Mouse (Mus musculus): ENCODE data around the gene Mgat3. TPM values are rescaled to one million over a fixed set of nuclear protein-coding genes. Genes with fewer than 3 reads are reported as not detected.

The Mgat3 gene
- total RNA-seq, 1 experiment from 2014 or later: not detected

GRCm38 (mm10) chr15:80215716-80216479, 42.4 kb downstream of the Mgat3 start:
- ATAC-seq (replicated peaks; ENCODE audit: insufficient number of reproducible peaks, low FRiP score, low TSS enrichment, poor library complexity, severe bottlenecking): no peak

- no peak for ATAC-seq (replicated peaks; ENCODE audit: insufficient number of reproducible peaks, low FRiP score, low TSS enrichment, poor library complexity, severe bottlenecking)
Observed at GRCm38 (mm10) chr15:80216480-80216820, 42.9 kb downstream of the Mgat3 start.

GRCm38 (mm10) chr15:80217476-80217875, 44.0 kb downstream of the Mgat3 start:
- ATAC-seq (replicated peaks; ENCODE audit: insufficient number of reproducible peaks, low FRiP score, low TSS enrichment, poor library complexity, severe bottlenecking): no peak

- peak; percentile 58 for ATAC-seq (replicated peaks; ENCODE audit: insufficient number of reproducible peaks, low FRiP score, low TSS enrichment, poor library complexity, severe bottlenecking)
Observed at GRCm38 (mm10) chr15:80219211-80219610, 45.7 kb downstream of the Mgat3 start.

- ATAC-seq (replicated peaks; ENCODE audit: insufficient number of reproducible peaks, low FRiP score, low TSS enrichment, poor library complexity, severe bottlenecking): 0 out of 2 replicates have a peak, but pooled peaks have one; percentile 6
Observed at GRCm38 (mm10) chr15:80219705-80220657, 46.5 kb downstream of the Mgat3 start.

- ATAC-seq (replicated peaks; ENCODE audit: insufficient number of reproducible peaks, low FRiP score, low TSS enrichment, poor library complexity, severe bottlenecking): no peak
Observed at GRCm38 (mm10) chr15:80221031-80221430, 47.5 kb downstream of the Mgat3 start.

- ATAC-seq (replicated peaks; ENCODE audit: insufficient number of reproducible peaks, low FRiP score, low TSS enrichment, poor library complexity, severe bottlenecking): no peak
Observed at GRCm38 (mm10) chr15:80223751-80224150, 50.2 kb downstream of the Mgat3 start.

GRCm38 (mm10) chr15:80225208-80225607, 51.7 kb downstream of the Mgat3 start:
- peak; percentile 89 for ATAC-seq (replicated peaks; ENCODE audit: insufficient number of reproducible peaks, low FRiP score, low TSS enrichment, poor library complexity, severe bottlenecking)

- no peak for ATAC-seq (replicated peaks; ENCODE audit: insufficient number of reproducible peaks, low FRiP score, low TSS enrichment, poor library complexity, severe bottlenecking)
Observed at GRCm38 (mm10) chr15:80225796-80226195, 52.3 kb downstream of the Mgat3 start.

GRCm38 (mm10) chr15:80228071-80228800, 54.7 kb downstream of the Mgat3 start:
- ATAC-seq (replicated peaks; ENCODE audit: insufficient number of reproducible peaks, low FRiP score, low TSS enrichment, poor library complexity, severe bottlenecking): no peak

GRCm38 (mm10) chr15:80232331-80232730, 58.8 kb downstream of the Mgat3 start:
- no peak for ATAC-seq (replicated peaks; ENCODE audit: insufficient number of reproducible peaks, low FRiP score, low TSS enrichment, poor library complexity, severe bottlenecking)

- no peak for ATAC-seq (replicated peaks; ENCODE audit: insufficient number of reproducible peaks, low FRiP score, low TSS enrichment, poor library complexity, severe bottlenecking)
Observed at GRCm38 (mm10) chr15:80233053-80233452, 59.5 kb downstream of the Mgat3 start.

- peak; percentile 96 for ATAC-seq (replicated peaks; ENCODE audit: insufficient number of reproducible peaks, low FRiP score, low TSS enrichment, poor library complexity, severe bottlenecking)
Observed at GRCm38 (mm10) chr15:80233733-80234509, 60.4 kb downstream of the Mgat3 start, which contains the start of gene Mief1. TSS of gene Mief1 (plus strand) at chr15:80234018.

- ATAC-seq (replicated peaks; ENCODE audit: insufficient number of reproducible peaks, low FRiP score, low TSS enrichment, poor library complexity, severe bottlenecking): no peak
Observed at GRCm38 (mm10) chr15:80235535-80235934, 62.0 kb downstream of the Mgat3 start, which contains the start of gene AC140267.1. TSS of gene AC140267.1 (plus strand) at chr15:80235835.

- ATAC-seq (replicated peaks; ENCODE audit: insufficient number of reproducible peaks, low FRiP score, low TSS enrichment, poor library complexity, severe bottlenecking): no peak
Observed at GRCm38 (mm10) chr15:80248135-80248534, 74.6 kb downstream of the Mgat3 start.

- no peak for ATAC-seq (replicated peaks; ENCODE audit: insufficient number of reproducible peaks, low FRiP score, low TSS enrichment, poor library complexity, severe bottlenecking)
Observed at GRCm38 (mm10) chr15:80248596-80248995, 75.1 kb downstream of the Mgat3 start.

- no peak for ATAC-seq (replicated peaks; ENCODE audit: insufficient number of reproducible peaks, low FRiP score, low TSS enrichment, poor library complexity, severe bottlenecking)
Observed at GRCm38 (mm10) chr15:80249672-80250071, 76.2 kb downstream of the Mgat3 start.

- ATAC-seq (replicated peaks; ENCODE audit: insufficient number of reproducible peaks, low FRiP score, low TSS enrichment, poor library complexity, severe bottlenecking): no peak
Observed at GRCm38 (mm10) chr15:80250586-80250985, 77.1 kb downstream of the Mgat3 start.

Data from monocyte, adult 5-6 weeks (primary cell).